Comparison of ENCODE assay signal across 8 mouse cellular contexts in genomic region chr10:127661915-127662663, GRCm38 (mm10). TPM values are rescaled to one million over a fixed set of nuclear protein-coding genes. Genes with fewer than 3 reads are reported as not detected.
A peak's percentile ranks its signal among the peaks of the same experiment; 100 is the strongest.
DNase-seq lines count a peak whose midpoint lies in the region; ATAC-seq and TF ChIP-seq lines count a peak whose summit lies in the region.

No protein-coding gene starts in this region.

- H3K4me2 ChIP-seq in embryonic facial prominence, embryonic 11.5 days (ENCODE audit: low read depth, low read length): peak overlapping the region; percentile 27
- peak overlapping the region; percentile 70 for H3K4me2 ChIP-seq in heart, embryonic 15.5 days
- H3K4me2 ChIP-seq in kidney, postnatal 0 days (ENCODE audit: low read length): peak overlapping the region; percentile 54

- H3K4me1 ChIP-seq in E14TG2a.4 (replicated peaks; ENCODE audit: low read depth, low read length): peaks cover 90% of the 10 kb centered on the region
- H3K4me1 ChIP-seq in embryonic facial prominence, embryonic 11.5 days (ENCODE audit: control insufficient read depth, insufficient read depth, low read length): peaks cover 26% of the 10 kb centered on the region
- H3K4me1 ChIP-seq in heart, embryonic 15.5 days (replicated peaks): peaks cover 58% of the 10 kb centered on the region
- peaks cover 47% of the 10 kb centered on the region for H3K4me1 ChIP-seq in kidney, postnatal 0 days (replicated peaks; ENCODE audit: insufficient read depth, low read length)

- TF ChIP-seq CTCF in E14TG2a.4 (conservative IDR thresholded peaks at IDR 0.05; ENCODE audit: low read length): no peak
- TF ChIP-seq CTCF in kidney, postnatal 0 days (IDR thresholded peaks at IDR 0.05; ENCODE audit: low read depth): no peak

- peak overlapping the region; percentile 67 for H3K27ac ChIP-seq in embryonic facial prominence, embryonic 11.5 days (replicated peaks; ENCODE audit: low read depth, low read length)
- peak overlapping the region; percentile 85 for H3K27ac ChIP-seq in heart, embryonic 15.5 days
- H3K27ac ChIP-seq in kidney, postnatal 0 days: peak overlapping the region; percentile 88

- H3K9me3 ChIP-seq in E14TG2a.4 (ENCODE audit: low read length): no peaks in the 10 kb centered on the region
- no peaks in the 10 kb centered on the region for H3K9me3 ChIP-seq in embryonic facial prominence, embryonic 11.5 days (replicated peaks; ENCODE audit: control insufficient read depth, low read length)
- no peaks in the 10 kb centered on the region for H3K9me3 ChIP-seq in heart, embryonic 15.5 days (replicated peaks)
- H3K9me3 ChIP-seq in kidney, postnatal 0 days (replicated peaks; ENCODE audit: low read length): no peaks in the 10 kb centered on the region

- WGBS in embryonic facial prominence, embryonic 11.5 days: 8% methylated on average over 16 of the region's 16 CpGs
- 3% methylated on average over 16 of the region's 16 CpGs for WGBS in heart, embryonic 15.5 days
- 3% methylated on average over 16 of the region's 16 CpGs for WGBS in kidney, postnatal 0 days

- ATAC-seq in embryonic facial prominence, embryonic 11.5 days (replicated peaks; ENCODE audit: insufficient number of reproducible peaks, low FRiP score, low TSS enrichment, low read depth): no peak
- peak; percentile 33; the same call in 1 of the 2 replicates for ATAC-seq in heart, embryonic 15.5 days (replicated peaks; ENCODE audit: insufficient number of reproducible peaks, insufficient read depth, low FRiP score, low read depth)
- ATAC-seq in kidney, postnatal 0 days (replicated peaks; ENCODE audit: low FRiP score, low read depth): peak; percentile 17

- DNase-seq in adipocyte (ENCODE audit: low spot score): peak; percentile 84
- DNase-seq in embryonic facial prominence, embryonic 11.5 days (ENCODE audit: low spot score): peak; percentile 61
- DNase-seq in kidney, postnatal 0 days (ENCODE audit: low spot score): peak; percentile 89
- DNase-seq in lung, postnatal 14 days: peak; percentile 73
- peak; percentile 51 for DNase-seq in ovary, postnatal 14 days (ENCODE audit: low spot score)
- DNase-seq in retina, postnatal 1 day: no peak

- H3K36me3 ChIP-seq in E14TG2a.4 (ENCODE audit: insufficient read depth, low read length): peaks cover 48% of the 10 kb centered on the region
- H3K36me3 ChIP-seq in embryonic facial prominence, embryonic 11.5 days (replicated peaks; ENCODE audit: control insufficient read depth, insufficient read depth, low read depth, low read length): peaks cover 2% of the 10 kb centered on the region; the same call in 1 of the 2 replicates
- peaks cover 24% of the 10 kb centered on the region for H3K36me3 ChIP-seq in heart, embryonic 15.5 days
- H3K36me3 ChIP-seq in kidney, postnatal 0 days (ENCODE audit: insufficient read depth, low read length): peaks cover 39% of the 10 kb centered on the region

- peak overlapping the region; percentile 65 for H3K4me3 ChIP-seq in E14TG2a.4 (replicated peaks; ENCODE audit: low read length)
- peak overlapping the region; percentile 6; the same call in 1 of the 2 replicates for H3K4me3 ChIP-seq in embryonic facial prominence, embryonic 11.5 days (ENCODE audit: low read depth, low read length)
- peak overlapping the region; percentile 43 for H3K4me3 ChIP-seq in heart, embryonic 15.5 days
- peak overlapping the region; percentile 20 for H3K4me3 ChIP-seq in kidney, postnatal 0 days (replicated peaks; ENCODE audit: low read depth, low read length)

- H3K27me3 ChIP-seq in E14TG2a.4 (ENCODE audit: insufficient read depth, low read length): peaks cover 31% of the 10 kb centered on the region
- H3K27me3 ChIP-seq in embryonic facial prominence, embryonic 11.5 days (ENCODE audit: control insufficient read depth, insufficient read depth, low read length): peaks cover 2% of the 10 kb centered on the region; the same call in 1 of the 2 replicates
- no peaks in the 10 kb centered on the region for H3K27me3 ChIP-seq in heart, embryonic 15.5 days
- no peaks in the 10 kb centered on the region for H3K27me3 ChIP-seq in kidney, postnatal 0 days (ENCODE audit: insufficient read depth, low read length)

- peak overlapping the region; percentile 32 for H3K9ac ChIP-seq in embryonic facial prominence, embryonic 11.5 days (replicated peaks; ENCODE audit: low read length)
- H3K9ac ChIP-seq in heart, embryonic 15.5 days: peak overlapping the region; percentile 47
- peak overlapping the region; percentile 40; the same call in 1 of the 2 replicates for H3K9ac ChIP-seq in kidney, postnatal 0 days (ENCODE audit: low read depth, low read length)

RNA-seq across cellular contexts. Expression of gene Nemp1, which starts 4.6 kb away (rescaled TPM):
- 11.2 and 11.7 TPM in 2 replicates for polyA plus RNA-seq in embryonic facial prominence, embryonic 11.5 days (2014; fragmentation: Nextera tagmentation; extraction: Ambion mirVana)
- polyA plus RNA-seq in heart, embryonic 15.5 days (2015; fragmentation: Nextera tagmentation; extraction: Ambion mirVana): 7.8 and 8.9 TPM in 2 replicates
- polyA plus RNA-seq in kidney, postnatal 0 days (2015; fragmentation: Nextera tagmentation; extraction: Ambion mirVana): 6.6 and 6.9 TPM in 2 replicates

RNA-seq across cellular contexts. Expression of gene Nab2, which starts 6.3 kb away (rescaled TPM):
- 8.0 and 9.3 TPM in 2 replicates for polyA plus RNA-seq in embryonic facial prominence, embryonic 11.5 days (2014; fragmentation: Nextera tagmentation; extraction: Ambion mirVana)
- 10.9 and 14.9 TPM in 2 replicates for polyA plus RNA-seq in heart, embryonic 15.5 days (2015; fragmentation: Nextera tagmentation; extraction: Ambion mirVana)
- polyA plus RNA-seq in kidney, postnatal 0 days (2015; fragmentation: Nextera tagmentation; extraction: Ambion mirVana): 21.5 and 24.3 TPM in 2 replicates

RNA-seq across cellular contexts. Expression of gene Stat6, which starts 19.3 kb away (rescaled TPM):
- 8.1 and 8.2 TPM in 2 replicates for polyA plus RNA-seq in embryonic facial prominence, embryonic 11.5 days (2014; fragmentation: Nextera tagmentation; extraction: Ambion mirVana)
- polyA plus RNA-seq in heart, embryonic 15.5 days (2015; fragmentation: Nextera tagmentation; extraction: Ambion mirVana): 26.2 and 33.5 TPM in 2 replicates
- 26.2 and 27.0 TPM in 2 replicates for polyA plus RNA-seq in kidney, postnatal 0 days (2015; fragmentation: Nextera tagmentation; extraction: Ambion mirVana)

RNA-seq across cellular contexts. Expression of gene Lrp1, which starts 41.1 kb away (rescaled TPM):
- 55.5 and 59.0 TPM in 2 replicates for polyA plus RNA-seq in embryonic facial prominence, embryonic 11.5 days (2014; fragmentation: Nextera tagmentation; extraction: Ambion mirVana)
- 31.2 and 43.1 TPM in 2 replicates for polyA plus RNA-seq in heart, embryonic 15.5 days (2015; fragmentation: Nextera tagmentation; extraction: Ambion mirVana)
- 42.6 and 44.5 TPM in 2 replicates for polyA plus RNA-seq in kidney, postnatal 0 days (2015; fragmentation: Nextera tagmentation; extraction: Ambion mirVana)

RNA-seq across cellular contexts. Expression of gene Myo1a, which starts 42.9 kb away (rescaled TPM):
- polyA plus RNA-seq in embryonic facial prominence, embryonic 11.5 days (2014; fragmentation: Nextera tagmentation; extraction: Ambion mirVana): 0.40 and 0.55 TPM in 2 replicates
- polyA plus RNA-seq in heart, embryonic 15.5 days (2015; fragmentation: Nextera tagmentation; extraction: Ambion mirVana): 0.25 and 0.29 TPM in 2 replicates
- polyA plus RNA-seq in kidney, postnatal 0 days (2015; fragmentation: Nextera tagmentation; extraction: Ambion mirVana): 0.07 and 0.18 TPM in 2 replicates

Comparison
In these comparisons a context has a peak if more than half of its experiments do, and no peak if none do; other contexts are left out.
1. H3K4me3 ChIP-seq: peak in every context shown above with its lines; median percentile 65 in E14TG2a.4; 43 in heart, embryonic 15.5 days; 20 in kidney, postnatal 0 days; 6 in embryonic facial prominence, embryonic 11.5 days.